Mouse (Mus musculus) liver, postnatal 0 days (tissue): ENCODE measurements at regions not wholly inside any gene's neighbourhood (a gene's known extent, or its start where the extent isn't known, plus 50 kb on each side); places are given as distances from the start of the nearest gene placed in this dataset.

Source experiments
- CTCF ChIP-seq: sonication (generic); IDR thresholded peaks from 2 replicates; pipeline ENCODE4 v1.5.1; 2016; ENCODE audit warnings: antibody characterized with exemption, low read depth
- EP300 ChIP-seq: IDR thresholded peaks from 2 replicates; pipeline ENCODE4 v1.6.1; 2016; ENCODE audit warnings: antibody characterized with exemption, low read depth, mild to moderate bottlenecking

DNA sequence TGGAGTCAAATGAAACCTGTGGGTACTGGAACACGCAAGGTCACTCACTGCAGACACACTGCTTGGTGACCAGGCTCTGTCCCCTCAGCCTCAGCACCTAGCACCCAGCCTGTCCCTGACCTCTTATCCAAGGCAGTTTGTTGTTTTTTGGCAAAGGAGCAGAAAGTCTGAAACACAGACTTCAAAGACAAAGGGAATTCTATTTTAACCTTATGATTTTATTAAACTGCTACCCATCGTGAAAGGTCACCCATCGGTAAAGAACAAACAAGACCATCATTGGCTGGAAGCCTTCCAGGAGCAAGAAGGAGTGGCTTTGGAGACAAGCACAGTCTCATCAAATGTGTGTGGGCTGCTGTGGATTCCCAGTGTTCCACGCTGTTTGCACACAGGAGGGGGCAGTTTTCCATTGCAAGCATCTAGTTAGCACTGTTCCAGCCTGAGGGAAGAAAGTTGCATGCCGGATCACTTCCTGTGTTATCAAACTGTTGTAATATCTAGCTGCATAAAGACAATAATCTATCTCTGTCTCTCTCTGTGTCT, 120.6 kb upstream of the Rpl34 start:
- TF ChIP-seq CTCF (no peak), EP300 (no peak)
